Mouse (Mus musculus) CH12.LX (cell line): Measurements from ENCODE around the gene Ep400. TPM values are rescaled to one million over a fixed set of nuclear protein-coding genes. Genes with fewer than 3 reads are reported as not detected.

ENCODE experiments used
- DNase-seq: peaks from one replicate; pipeline ENCODE4 v3.0.0-alpha.2; 2013; ENCODE audit errors: extremely low read depth
- H3K27ac ChIP-seq: 2 replicates; pipeline ENCODE4 v1.5.1; 2012; ENCODE audit warnings: low read depth, mild to moderate bottlenecking, control low read depth, moderate library complexity; ENCODE audit not compliant: insufficient read depth
- H3K27me3 ChIP-seq: replicated peaks from 2 replicates; pipeline ENCODE3; 2012; ENCODE audit warnings: inconsistent platforms
- H3K36me3 ChIP-seq, 2 experiments: replicated peaks in 1 of 2; 2 replicates each; pipeline versions ENCODE3 to v1.6.1; 2012; ENCODE audit warnings: inconsistent platforms in 1 of 2, low read length in 1 of 2, mild to moderate bottlenecking in 1 of 2, mixed read lengths in 1 of 2, moderate library complexity in 1 of 2; ENCODE audit not compliant: control insufficient read depth in 1 of 2, insufficient read depth in 1 of 2
- H3K4me1 ChIP-seq, 2 experiments: 2 replicates each; pipeline ENCODE4 v1.6.1; 2012; ENCODE audit warnings: inconsistent platforms in 1 of 2, moderate library complexity in 1 of 2; ENCODE audit not compliant: insufficient read depth in 2 of 2, control insufficient read depth in 1 of 2
- H3K4me2 ChIP-seq: 2 replicates; pipeline ENCODE4 v1.6.1; 2012; ENCODE audit warnings: low read depth, mild to moderate bottlenecking, control low read depth; ENCODE audit not compliant: poor library complexity, insufficient read depth, severe bottlenecking
- H3K4me3 ChIP-seq, 3 experiments: fragments of 150-350 bp in 1 of 3; sonication (generic) in 1 of 3; replicated peaks in 1 of 3; 2 replicates each; pipeline versions ENCODE3 to v1.5.1; 2011 to 2012; ENCODE audit warnings: low read depth in 2 of 3, low read length in 2 of 3, mild to moderate bottlenecking in 2 of 3, moderate library complexity in 2 of 3, control low read depth in 1 of 3, improper control_type of control experiment in 1 of 3, inconsistent platforms in 1 of 3, mixed read lengths in 1 of 3; ENCODE audit not compliant: poor library complexity in 1 of 3
- H3K79me2 ChIP-seq: replicated peaks from 2 replicates; pipeline ENCODE4 v1.6.1; 2012; ENCODE audit warnings: mild to moderate bottlenecking, moderate library complexity; ENCODE audit not compliant: control insufficient read depth, poor library complexity, insufficient read depth, severe bottlenecking; ENCODE audit errors: extremely low read depth
- H3K9ac ChIP-seq: 2 replicates; pipeline ENCODE4 v1.6.1; 2012; ENCODE audit warnings: low read depth, mild to moderate bottlenecking, control low read depth, moderate library complexity; ENCODE audit not compliant: insufficient read depth
- H3K9me3 ChIP-seq: replicated peaks from 2 replicates; pipeline ENCODE3; 2012; ENCODE audit warnings: low read length, inconsistent platforms, mixed read lengths
- BHLHE40 ChIP-seq: IDR thresholded peaks from 2 replicates; pipeline ENCODE4 v1.6.1; 2011; ENCODE audit warnings: mild to moderate bottlenecking, low read depth, low read length, improper control_type of control experiment
- CHD1 ChIP-seq: IDR thresholded peaks from 2 replicates; pipeline ENCODE4 v1.6.1; 2012; ENCODE audit warnings: low read depth, low read length, improper control_type of control experiment, inconsistent platforms
- CTCF ChIP-seq, 2 experiments: IDR thresholded peaks in 1 of 2; conservative IDR thresholded peaks in 1 of 2; 2 replicates each; pipeline ENCODE4 v1.5.1; 2011 to 2012; ENCODE audit warnings: low read depth in 2 of 2, low read length in 2 of 2, improper control_type of control experiment in 1 of 2, inconsistent platforms in 1 of 2, mild to moderate bottlenecking in 1 of 2, moderate library complexity in 1 of 2
- ELF1 ChIP-seq: IDR thresholded peaks from 2 replicates; pipeline ENCODE4 v1.6.1; 2014; ENCODE audit warnings: low read depth, mild to moderate bottlenecking, inconsistent platforms, low read length, improper control_type of control experiment
- HCFC1 ChIP-seq: IDR thresholded peaks from 2 replicates; pipeline ENCODE4 v1.6.1; 2012; ENCODE audit warnings: low read depth, mild to moderate bottlenecking, inconsistent platforms, low read length, improper control_type of control experiment
- IRF4 ChIP-seq: IDR thresholded peaks from 2 replicates; pipeline ENCODE4 v1.6.1; 2014; ENCODE audit warnings: low read depth, mild to moderate bottlenecking, inconsistent platforms, low read length, improper control_type of control experiment
- KAT2A ChIP-seq: IDR thresholded peaks from 2 replicates; pipeline ENCODE4 v1.6.1; 2012; ENCODE audit warnings: low read length, improper control_type of control experiment, inconsistent platforms; ENCODE audit not compliant: insufficient replicate concordance
- MAFK ChIP-seq: IDR thresholded peaks from 2 replicates; pipeline ENCODE4 v1.6.1; 2011; ENCODE audit warnings: low read length, improper control_type of control experiment; ENCODE audit not compliant: insufficient replicate concordance
- MAX ChIP-seq: IDR thresholded peaks from 2 replicates; pipeline ENCODE4 v1.6.1; 2011; ENCODE audit warnings: low read length, improper control_type of control experiment
- MAZ ChIP-seq: IDR thresholded peaks from 2 replicates; pipeline ENCODE4 v1.6.1; 2012; ENCODE audit warnings: low read depth, mild to moderate bottlenecking, inconsistent platforms, low read length, improper control_type of control experiment, moderate library complexity
- MEF2A ChIP-seq: IDR thresholded peaks from 2 replicates; pipeline ENCODE4 v1.6.1; 2014; ENCODE audit warnings: low read depth, mild to moderate bottlenecking, inconsistent platforms, low read length, improper control_type of control experiment, borderline replicate concordance
- MXI1 ChIP-seq: IDR thresholded peaks from 2 replicates; pipeline ENCODE4 v1.6.1; 2011; ENCODE audit warnings: mild to moderate bottlenecking, low read depth, low read length, improper control_type of control experiment
- MYC ChIP-seq: IDR thresholded peaks from 2 replicates; pipeline ENCODE4 v1.6.1; 2011; ENCODE audit warnings: low read depth, mild to moderate bottlenecking, improper control_type of control experiment, low read length
- NELFE ChIP-seq: IDR thresholded peaks from 2 replicates; pipeline ENCODE4 v1.6.1; 2011; ENCODE audit warnings: low read depth, low read length, improper control_type of control experiment
- NRF1 ChIP-seq: IDR thresholded peaks from 2 replicates; pipeline ENCODE4 v1.6.1; 2014; ENCODE audit warnings: low read depth, mild to moderate bottlenecking, inconsistent platforms, low read length, improper control_type of control experiment, moderate library complexity
- POLR2A ChIP-seq: IDR thresholded peaks from 2 replicates; pipeline ENCODE4 v1.6.1; 2011; ENCODE audit warnings: low read depth, mild to moderate bottlenecking, improper control_type of control experiment, low read length
- POLR2AphosphoS2 ChIP-seq: IDR thresholded peaks from 2 replicates; pipeline ENCODE4 v1.6.1; 2011; ENCODE audit warnings: low read depth, low read length, improper control_type of control experiment
- RCOR1 ChIP-seq: conservative IDR thresholded peaks from 2 replicates; pipeline ENCODE4 v1.6.1; 2012; ENCODE audit warnings: low read depth, mild to moderate bottlenecking, inconsistent platforms, low read length, improper control_type of control experiment
- SIN3A ChIP-seq: IDR thresholded peaks from 2 replicates; pipeline ENCODE4 v1.6.1; 2012; ENCODE audit warnings: low read length, improper control_type of control experiment, inconsistent platforms
- SMC3 ChIP-seq: IDR thresholded peaks from 2 replicates; pipeline ENCODE4 v1.6.1; 2011; ENCODE audit warnings: low read depth, low read length, improper control_type of control experiment
- TBP ChIP-seq: conservative IDR thresholded peaks from 2 replicates; pipeline ENCODE4 v1.6.1; 2011; ENCODE audit warnings: low read depth, low read length, improper control_type of control experiment
- TCF12 ChIP-seq: IDR thresholded peaks from 2 replicates; pipeline ENCODE4 v1.6.1; 2014; ENCODE audit warnings: low read depth, mild to moderate bottlenecking, inconsistent platforms, low read length, improper control_type of control experiment
- UBTF ChIP-seq: IDR thresholded peaks from 2 replicates; pipeline ENCODE4 v1.6.1; 2012; ENCODE audit warnings: low read depth, mild to moderate bottlenecking, inconsistent platforms, low read length, improper control_type of control experiment, moderate library complexity
- USF1 ChIP-seq: IDR thresholded peaks from 2 replicates; pipeline ENCODE4 v1.6.1; 2014; ENCODE audit warnings: low read depth, mild to moderate bottlenecking, inconsistent platforms, low read length, improper control_type of control experiment
- USF2 ChIP-seq: conservative IDR thresholded peaks from 2 replicates; pipeline ENCODE4 v1.6.1; 2011; ENCODE audit warnings: low read depth, low read length, improper control_type of control experiment
- ZMIZ1 ChIP-seq: IDR thresholded peaks from 2 replicates; pipeline ENCODE4 v1.6.1; 2012; ENCODE audit warnings: low read depth, mild to moderate bottlenecking, inconsistent platforms, low read length, improper control_type of control experiment
- dilution Hi-C: fragments of 300-500 bp; cut with MboI; formaldehyde crosslinking; loops from 2 replicates; pipeline ENCODE4 v1.14.3; 2020; ENCODE audit warnings: low sequenced_read_pairs; ENCODE audit not compliant: extremely low pct_unique_long_range_greater_than_20kb, extremely low pct_ligation_motif_present
- in situ Hi-C: fragments of 300-500 bp; cut with MboI; formaldehyde crosslinking; loops from 3 replicates; pipeline ENCODE4 v1.14.3; 2019; ENCODE audit warnings: low sequenced_read_pairs, low pct_ligation_motif_present, low pct_unique_long_range_greater_than_20kb, mixed read lengths
- polyA plus RNA-seq: library from polyadenylated mRNA; unstranded; fragments of >175 nt; gene quantifications from 2 replicates; pipeline ENCODE4 v1.2.1, GENCODE M21; 2012; ENCODE audit warnings: low read depth; ENCODE audit not compliant: insufficient read length
- total RNA-seq, 2 experiments: library from RNA; depleted of rRNA; stranded (reverse); fragments of 300-350 nt in 1 of 2; fragments of >200 nt in 1 of 2; gene quantifications; 2 replicates each; pipeline ENCODE4 v1.2.3; 2012 to 2014

Gene Ep400
- total and polyA plus RNA-seq, 3 experiments, result 12.1 to 55.8 (median 28.6) TPM

DNA sequence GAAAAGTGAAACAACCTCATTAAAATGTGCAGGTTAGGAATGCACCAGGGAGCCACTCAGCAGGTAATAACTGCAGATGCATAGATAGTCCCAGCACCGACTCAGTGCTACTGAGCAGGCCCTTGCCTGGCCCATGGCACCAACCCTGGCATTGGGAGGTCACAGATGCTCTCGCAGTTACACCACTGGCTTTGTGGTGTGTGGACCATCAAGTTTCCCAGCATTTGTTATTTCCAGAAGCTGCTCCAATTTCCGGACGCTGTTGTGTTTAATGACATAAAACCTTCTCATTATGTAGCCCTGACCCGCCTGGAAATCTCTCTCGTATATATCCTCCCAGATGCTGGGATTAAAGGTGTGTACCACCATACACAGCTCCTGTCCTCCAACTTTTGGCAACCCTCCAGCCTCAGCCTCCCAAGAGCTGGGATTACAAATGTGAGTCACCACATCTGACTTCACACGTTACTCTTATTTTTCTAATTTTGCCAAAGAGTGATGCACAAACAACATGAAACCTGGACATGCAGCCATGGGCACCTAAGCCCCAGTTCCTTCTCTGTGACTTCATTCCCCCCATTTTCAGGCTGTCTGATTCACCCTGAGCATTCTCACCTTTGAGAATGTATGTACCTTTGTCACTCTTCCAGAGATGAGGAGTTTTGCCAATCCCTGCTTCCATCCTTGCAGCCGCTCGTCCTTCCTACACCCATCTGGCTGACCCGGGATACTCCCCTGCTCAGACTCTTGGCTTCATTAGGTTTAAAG, 10.4 kb upstream of the Ep400 start:
- Histone ChIP-seq H3K36me3 (peaks cover 25 to 40% of the 10 kb centered on the region in 2 experiments), H3K4me1 (peaks cover 2 to 26% of the 10 kb centered on the region in 2 experiments; a peak in 2 of 4 replicates), H3K9me3 (no peaks in the 10 kb centered on the region), H3K27me3 (no peaks in the 10 kb centered on the region), H3K9ac (peak overlapping the region; percentile 83; the same call in 1 of the 2 replicates), H3K4me2 (peak overlapping the region; percentile 48), H3K4me3 (peak overlapping the region; percentile 70 to 89 (median 81)), H3K79me2 (peaks cover 31% of the 10 kb centered on the region), H3K27ac (no peak overlapping the region)
- in situ Hi-C loops (no loop called here), dilution Hi-C loops (no loop called here)
- TF ChIP-seq NELFE (peak; percentile 20; the same call in 1 of the 2 replicates), RCOR1 (no peak)
- DNase-seq, result no peak

DNA sequence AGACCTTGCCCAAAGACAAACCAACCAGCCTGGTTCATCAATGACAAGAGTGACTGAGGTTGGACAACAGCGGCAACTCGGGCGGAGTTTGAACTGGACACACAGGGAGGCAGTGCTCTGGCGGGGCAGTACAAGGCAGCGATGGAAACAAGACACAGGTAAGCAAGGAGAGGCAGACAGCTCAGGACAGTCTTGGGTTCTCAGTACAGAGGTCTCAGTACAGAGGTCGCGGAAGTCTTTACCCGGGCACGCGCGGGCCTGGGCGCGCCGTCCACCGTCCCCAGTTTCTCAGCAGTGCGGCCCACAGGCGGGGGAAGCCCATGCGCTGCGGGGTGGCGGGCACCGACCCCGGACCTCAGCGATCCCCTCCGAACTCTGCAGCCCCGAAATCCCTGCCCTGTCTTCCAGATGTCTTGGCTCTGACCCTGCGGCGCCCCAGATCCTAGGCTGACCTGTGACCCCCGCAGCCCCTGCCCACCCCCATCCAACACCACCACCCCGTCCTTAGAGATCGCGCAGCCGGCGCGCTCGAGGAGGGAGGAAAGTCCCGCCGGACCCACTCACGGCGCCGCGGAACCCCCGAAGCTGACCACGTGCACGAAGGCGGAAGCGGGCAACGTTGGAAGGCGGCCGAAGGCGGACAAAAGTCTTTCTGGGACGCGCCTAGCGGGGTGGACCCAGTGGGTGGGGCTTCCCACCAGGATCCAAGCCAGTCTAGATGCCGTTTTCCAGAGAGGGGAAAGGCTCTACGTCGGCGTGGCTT, 9.7 kb upstream of the Ep400 start, which contains the start of gene Pus1:
TSS of gene Pus1 (minus strand) at position 662 of the 763 bp plus-strand sequence.
- peaks cover 2 to 26% of the 10 kb centered on the region in 2 experiments; a peak in 2 of 4 replicates for H3K4me1 ChIP-seq
- TF ChIP-seq CTCF (conservative IDR thresholded peaks at IDR 0.05 in 1 of 2, IDR thresholded peaks at IDR 0.05 in 1 of 2; ENCODE audit: low read depth in 2 of 2, low read length in 2 of 2) (no peak), NRF1 (peak; percentile 32; the same call in 1 of the 2 replicates), MYC (peak; percentile 98), MAFK (no peak), SMC3 (no peak), POLR2A (peak; percentile 75), MAZ (peak; percentile 80; the same call in 1 of the 2 replicates), MAX (peak; percentile 99), MEF2A (peak; percentile 80), CHD1 (no peak), POLR2AphosphoS2 (peak; percentile 28; the same call in 1 of the 2 replicates), RCOR1 (no peak), ELF1 (peak; percentile 98), HCFC1 (peak; percentile 86), SIN3A (peak; percentile 97), TCF12 (peak; percentile 81), IRF4 (peak; percentile 64; the same call in 1 of the 2 replicates), USF2 (peak; percentile 53; the same call in 1 of the 2 replicates), ZMIZ1 (peak; percentile 69), USF1 (peak; percentile 85), MXI1 (peak; percentile 99), TBP (0 out of 2 replicates have a peak, but pooled peaks have one; percentile 48), BHLHE40 (peak; percentile 81), UBTF (no peak), NELFE (peak; percentile 83), KAT2A (peak; percentile 81; the same call in 1 of the 2 replicates)
- peak; percentile 82 for DNase-seq
- H3K4me2 ChIP-seq, result peak within 1 kb of the TSS; percentile 91
- no peaks in the 10 kb centered on the region for H3K27me3 ChIP-seq
- peaks cover 35% of the 10 kb centered on the region for H3K79me2 ChIP-seq
- H3K4me3 ChIP-seq, result peak within 1 kb of the TSS; percentile 70 to 89 (median 81)
- H3K36me3 ChIP-seq, result peaks cover 29 to 41% of the 10 kb centered on the region in 2 experiments
- dilution Hi-C loops, result no loop called here
- in situ Hi-C loops, result no loop called here
- peak within 1 kb of the TSS; percentile 83 for H3K9ac ChIP-seq
- no peaks in the 10 kb centered on the region for H3K9me3 ChIP-seq
- H3K27ac ChIP-seq, result peak within 1 kb of the TSS; percentile 23
